Mouse (Mus musculus) liver, postnatal 0 days (tissue): Measurements from ENCODE around the gene Rad9b.

Experiments
- CTCF ChIP-seq: sonication (generic); IDR thresholded peaks from 2 replicates; pipeline ENCODE4 v1.5.1; 2016; ENCODE audit warnings: antibody characterized with exemption, low read depth
- EP300 ChIP-seq: IDR thresholded peaks from 2 replicates; pipeline ENCODE4 v1.6.1; 2016; ENCODE audit warnings: antibody characterized with exemption, low read depth, mild to moderate bottlenecking

DNA sequence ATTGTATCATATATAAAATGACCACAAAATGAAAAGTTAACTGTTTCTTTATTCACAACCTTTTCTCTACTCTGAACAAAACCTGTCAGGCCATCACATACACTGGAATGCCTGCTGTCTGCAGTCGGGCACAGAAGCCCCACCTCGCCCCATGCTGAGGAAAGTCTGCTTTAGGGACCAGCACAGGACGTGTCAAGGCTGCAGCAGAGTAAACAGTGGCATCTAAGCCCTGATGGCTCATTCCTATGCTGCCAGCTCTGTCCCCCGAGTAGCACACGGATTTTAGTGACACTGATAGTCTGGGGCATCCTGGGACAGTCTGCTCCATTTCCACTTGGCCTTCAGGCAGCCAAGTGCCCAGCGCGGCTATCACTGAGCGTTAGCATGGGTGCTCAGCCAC lies 28.6 kb downstream of the Rad9b start:
- no peak for TF ChIP-seq CTCF
- no peak for TF ChIP-seq EP300
